ENCODE assay signal across 15 mouse cellular contexts in the genomic region with DNA sequence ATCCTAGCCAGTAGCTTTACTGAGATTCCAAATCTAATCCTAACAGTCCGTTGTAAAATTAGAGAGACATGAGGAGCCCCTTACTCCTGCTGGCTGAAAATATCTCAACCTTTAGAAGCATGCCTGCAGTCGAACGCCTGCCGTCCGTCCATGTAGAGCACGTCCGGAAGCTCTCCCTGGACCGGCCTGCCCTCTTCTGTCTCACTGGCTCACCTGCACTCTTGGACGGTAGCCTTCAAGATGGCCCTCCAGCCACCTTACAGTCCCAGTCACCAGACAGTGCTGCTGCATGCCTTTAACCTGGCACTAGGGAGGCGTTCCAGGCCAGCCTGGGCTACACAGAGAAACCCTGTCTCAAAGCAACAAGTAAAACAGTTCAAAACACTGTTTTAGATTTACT. TPM values are rescaled to one million over a fixed set of nuclear protein-coding genes. Genes with fewer than 3 reads are reported as not detected.
A peak's percentile ranks its signal among the peaks of the same experiment; 100 is the strongest.
DNase-seq lines count a peak whose midpoint lies in the region; ATAC-seq and TF ChIP-seq lines count a peak whose summit lies in the region.
"Had no signal": no experiment of that assay in that cellular context is flagged by ENCODE, and none has a peak within 500 bp of the region (broad histone marks: within the 10 kb centered on the region; RNA-seq: fewer than 3 reads in every experiment).

No protein-coding gene starts in this region.

- DNase-seq in gastrocnemius, adult 2 months = no peak
- no peak for DNase-seq in gastrocnemius, postnatal 25 days
- peak; percentile 57 to 58 for DNase-seq in kidney, adult 8-10 months
- DNase-seq in thymus, adult 2 months = no peak
- DNase-seq in thymus, postnatal 4 days = no peak
- no peak for DNase-seq in Muller cell, postnatal 12 days (ENCODE audit: inconsistent ontology term)
- DNase-seq: adrenal gland, postnatal 25 days; thymus, adult 18-20 months had no signal

- TF ChIP-seq CTCF in gastrocnemius, adult 2 months (IDR thresholded peaks at IDR 0.05) = peak; percentile 34; the same call in 1 of the 2 replicates
- no peak for TF ChIP-seq CTCF in thymus, adult 2 months (IDR thresholded peaks at IDR 0.05; ENCODE audit: borderline replicate concordance, control insufficient read depth, extremely low read depth, insufficient read depth, low read length, poor library complexity)

- no peaks in the 10 kb centered on the region for H3K27me3 ChIP-seq in kidney, embryonic 14.5 days (ENCODE audit: control insufficient read depth, insufficient read depth, low read length)
- no peaks in the 10 kb centered on the region for H3K27me3 ChIP-seq in thymus, adult 2 months (ENCODE audit: control insufficient read depth, insufficient read depth, low read length)
- H3K27me3 ChIP-seq: embryonic facial prominence, embryonic 15.5 days; forebrain, embryonic 12.5 days; heart, embryonic 15.5 days; neural tube, embryonic 13.5 days had no signal

- no peaks in the 10 kb centered on the region for H3K9me3 ChIP-seq in kidney, embryonic 14.5 days (ENCODE audit: control insufficient read depth, low read length)
- H3K9me3 ChIP-seq: embryonic facial prominence, embryonic 15.5 days; forebrain, embryonic 12.5 days; heart, embryonic 15.5 days; midbrain, embryonic 10.5 days; neural tube, embryonic 13.5 days had no signal

- intact Hi-C loops in gastrocnemius, adult 2 months (cut with DNase I) = no loop called here

- H3K36me3 ChIP-seq in kidney, embryonic 14.5 days (ENCODE audit: control insufficient read depth, insufficient read depth, low read length) = no peaks in the 10 kb centered on the region
- H3K36me3 ChIP-seq in thymus, adult 2 months (ENCODE audit: control insufficient read depth, insufficient read depth, low read length) = no peaks in the 10 kb centered on the region
- H3K36me3 ChIP-seq: forebrain, embryonic 12.5 days; heart, embryonic 15.5 days; neural tube, embryonic 13.5 days had no signal

- no peak for TF ChIP-seq POLR2A in thymus, adult 2 months (IDR thresholded peaks at IDR 0.05; ENCODE audit: control insufficient read depth, extremely low read depth, insufficient read depth, low read length, poor library complexity)

- H3K4me2 ChIP-seq in kidney, embryonic 14.5 days (replicated peaks; ENCODE audit: low read depth, low read length) = no peak overlapping the region
- H3K4me2 ChIP-seq: embryonic facial prominence, embryonic 15.5 days; forebrain, embryonic 12.5 days; heart, embryonic 15.5 days; hindbrain, embryonic 14.5 days; neural tube, embryonic 13.5 days had no signal

- no peak for ATAC-seq in kidney, embryonic 14.5 days (ENCODE audit: low FRiP score, low TSS enrichment)

- no peak overlapping the region for H3K27ac ChIP-seq in gastrocnemius, adult 2 months
- no peak overlapping the region for H3K27ac ChIP-seq in kidney, embryonic 14.5 days (ENCODE audit: low read depth, low read length)
- H3K27ac ChIP-seq in thymus, adult 2 months (ENCODE audit: control insufficient read depth, insufficient read depth, low read length) = peak overlapping the region; percentile 71; the same call in 1 of the 2 replicates
- H3K27ac ChIP-seq: embryonic facial prominence, embryonic 15.5 days; forebrain, embryonic 12.5 days; heart, embryonic 15.5 days; hindbrain, embryonic 14.5 days; midbrain, embryonic 10.5 days; neural tube, embryonic 13.5 days had no signal

- H3K4me1 ChIP-seq in kidney, embryonic 14.5 days (ENCODE audit: control insufficient read depth, insufficient read depth, low read length) = peaks cover 10% of the 10 kb centered on the region
- peaks cover 31% of the 10 kb centered on the region for H3K4me1 ChIP-seq in thymus, adult 2 months (replicated peaks; ENCODE audit: control insufficient read depth, insufficient read depth, low read length)

- WGBS in kidney, embryonic 14.5 days = 90% methylated on average over 10 of the region's 10 CpGs
- 96% methylated on average over 10 of the region's 10 CpGs for WGBS in thymus, adult 2 months

- H3K4me3 ChIP-seq in gastrocnemius, adult 2 months = no peak overlapping the region
- H3K4me3 ChIP-seq in kidney, embryonic 14.5 days (ENCODE audit: low read length) = no peak overlapping the region
- H3K4me3 ChIP-seq in thymus, adult 2 months (ENCODE audit: control insufficient read depth, insufficient read depth, low read length) = no peak overlapping the region
- H3K4me3 ChIP-seq: embryonic facial prominence, embryonic 15.5 days; forebrain, embryonic 12.5 days; heart, embryonic 15.5 days; midbrain, embryonic 10.5 days; neural tube, embryonic 13.5 days had no signal

- H3K9ac ChIP-seq in kidney, embryonic 14.5 days (ENCODE audit: low read depth, low read length) = no peak overlapping the region
- H3K9ac ChIP-seq: embryonic facial prominence, embryonic 15.5 days; forebrain, embryonic 12.5 days; heart, embryonic 15.5 days; hindbrain, embryonic 14.5 days; neural tube, embryonic 13.5 days had no signal

RNA-seq across cellular contexts. Expression of a gene that starts 11.5 kb away (rescaled TPM):
- total RNA-seq in gastrocnemius, adult 2 months (2021) = 10 to 100 TPM; 15.4 to 22.4 TPM
- total RNA-seq in gastrocnemius, postnatal 25 days (2021) = 10 to 100 TPM; 14.1 to 16.8 TPM
- polyA plus RNA-seq in kidney, embryonic 14.5 days (2014; fragmentation: Nextera tagmentation; extraction: Ambion mirVana) = 11.0 and 14.4 TPM in 2 replicates
- polyA plus RNA-seq in thymus, adult 2 months (2012; rRNA removed) = 13.1 and 13.7 TPM in 2 replicates

RNA-seq across cellular contexts. Expression of a gene that starts 49.4 kb away (rescaled TPM):
- 100 to 1,000 TPM; 120 to 155 TPM for total RNA-seq in gastrocnemius, adult 2 months (2021)
- 100 to 1,000 TPM; 103 to 126 TPM for total RNA-seq in gastrocnemius, postnatal 25 days (2021)
- 689 and 848 TPM in 2 replicates for polyA plus RNA-seq in kidney, embryonic 14.5 days (2014; fragmentation: Nextera tagmentation; extraction: Ambion mirVana)
- polyA plus RNA-seq in thymus, adult 2 months (2012; rRNA removed) = 58.2 and 60.9 TPM in 2 replicates

Comparison
In these comparisons a context has a peak if more than half of its experiments do, and no peak if none do; other contexts are left out.
1. DNase-seq: peak in kidney, adult 8-10 months (2 of 2); none in gastrocnemius, adult 2 months (single experiment), gastrocnemius, postnatal 25 days (single experiment), thymus, adult 2 months (single experiment), thymus, postnatal 4 days (single experiment) and Muller cell, postnatal 12 days (single experiment).